In genomic region chr10:111472686-111473510, GRCm38 (mm10) we compare ENCODE assay signal across 8 mouse cellular contexts. TPM values are rescaled to one million over a fixed set of nuclear protein-coding genes. Genes with fewer than 3 reads are reported as not detected.
DNase-seq lines count a peak whose midpoint lies in the region; ATAC-seq and TF ChIP-seq lines count a peak whose summit lies in the region.

Gene Nap1l1 (plus strand): TSS chr10:111473223.

- under 1% methylated on average over 73 of the region's 80 CpGs for WGBS in forebrain, embryonic 16.5 days
- WGBS in lung, embryonic 14.5 days = under 1% methylated on average over 74 of the region's 80 CpGs
- WGBS in olfactory bulb, adult 2 months = 2% methylated on average over 80 of the region's 80 CpGs
- 5% methylated on average over 78 of the region's 80 CpGs for WGBS in thymus, adult 2 months

- peak within 1 kb of the TSS; percentile 98 for H3K9ac ChIP-seq in forebrain, embryonic 16.5 days (replicated peaks; ENCODE audit: low read depth, low read length)
- H3K9ac ChIP-seq in lung, embryonic 14.5 days = peak within 1 kb of the TSS; percentile 95

- no peak for TF ChIP-seq CTCF in G1E (IDR thresholded peaks at IDR 0.05; ENCODE audit: low read depth, low read length)
- peak; percentile 17; the same call in 1 of the 2 replicates for TF ChIP-seq CTCF in layer of hippocampus, adult 2 months (conservative IDR thresholded peaks at IDR 0.05)
- TF ChIP-seq CTCF in lung, embryonic 14.5 days (IDR thresholded peaks at IDR 0.05; ENCODE audit: low read depth) = peak; percentile 24; the same call in 1 of the 2 replicates
- no peak for TF ChIP-seq CTCF in olfactory bulb, adult 2 months (IDR thresholded peaks at IDR 0.05; ENCODE audit: insufficient read depth, low read depth, low read length)
- no peak for TF ChIP-seq CTCF in thymus, adult 2 months (IDR thresholded peaks at IDR 0.05; ENCODE audit: borderline replicate concordance, control insufficient read depth, extremely low read depth, insufficient read depth, low read length, poor library complexity)

- peaks cover 54% of the 10 kb centered on the region for H3K4me1 ChIP-seq in G1E (ENCODE audit: insufficient read depth, low read depth, low read length)
- peaks cover 27% of the 10 kb centered on the region for H3K4me1 ChIP-seq in forebrain, embryonic 16.5 days (replicated peaks; ENCODE audit: control insufficient read depth, insufficient read depth, low read length)
- peaks cover 6% of the 10 kb centered on the region for H3K4me1 ChIP-seq in lung, embryonic 14.5 days (ENCODE audit: insufficient read depth)
- H3K4me1 ChIP-seq in olfactory bulb, adult 2 months (ENCODE audit: control insufficient read depth, insufficient read depth, low read length) = 0 out of 2 replicates have a peak, but pooled peaks cover 3% of the 10 kb centered on the region
- peaks cover 7% of the 10 kb centered on the region for H3K4me1 ChIP-seq in thymus, adult 2 months (replicated peaks; ENCODE audit: control insufficient read depth, insufficient read depth, low read length)

- no peaks in the 10 kb centered on the region for H3K9me3 ChIP-seq in G1E (replicated peaks)
- H3K9me3 ChIP-seq in forebrain, embryonic 16.5 days (ENCODE audit: control insufficient read depth, low read length) = no peaks in the 10 kb centered on the region
- H3K9me3 ChIP-seq in lung, embryonic 14.5 days (ENCODE audit: low read depth, low read length) = no peaks in the 10 kb centered on the region

- TF ChIP-seq POLR2A in olfactory bulb, adult 2 months (IDR thresholded peaks at IDR 0.05; ENCODE audit: insufficient read depth, low read depth, low read length) = peak; percentile 78; the same call in 1 of the 2 replicates
- peak; percentile 56; the same call in 1 of the 2 replicates for TF ChIP-seq POLR2A in thymus, adult 2 months (IDR thresholded peaks at IDR 0.05; ENCODE audit: control insufficient read depth, extremely low read depth, insufficient read depth, low read length, poor library complexity)

- H3K4me3 ChIP-seq in G1E (ENCODE audit: low read depth, low read length) = peak within 1 kb of the TSS; percentile 94
- H3K4me3 ChIP-seq in forebrain, embryonic 16.5 days (replicated peaks; ENCODE audit: low read length) = peak within 1 kb of the TSS; percentile 94
- H3K4me3 ChIP-seq in layer of hippocampus, adult 2 months = peak within 1 kb of the TSS; percentile 72
- peak within 1 kb of the TSS; percentile 94 for H3K4me3 ChIP-seq in lung, embryonic 14.5 days (ENCODE audit: low read depth, low read length)
- H3K4me3 ChIP-seq in olfactory bulb, adult 2 months (ENCODE audit: insufficient read depth, low read depth, low read length) = peak within 1 kb of the TSS; percentile 99
- H3K4me3 ChIP-seq in thymus, adult 2 months (ENCODE audit: control insufficient read depth, insufficient read depth, low read length) = peak within 1 kb of the TSS; percentile 85

- peak within 1 kb of the TSS; percentile 93 for H3K27ac ChIP-seq in forebrain, embryonic 16.5 days (ENCODE audit: low read length)
- H3K27ac ChIP-seq in layer of hippocampus, adult 2 months = peak within 1 kb of the TSS; percentile 98
- peak within 1 kb of the TSS; percentile 92 for H3K27ac ChIP-seq in lung, embryonic 14.5 days (ENCODE audit: low read depth)
- H3K27ac ChIP-seq in olfactory bulb, adult 2 months (ENCODE audit: insufficient read depth, low read depth, low read length) = peak within 1 kb of the TSS; percentile 97
- H3K27ac ChIP-seq in thymus, adult 2 months (ENCODE audit: control insufficient read depth, insufficient read depth, low read length) = no peak within 1 kb of the TSS

- ATAC-seq in G1E (ENCODE audit: extremely low read depth, insufficient number of reproducible peaks, low FRiP score, poor library complexity, severe bottlenecking) = peak; percentile 97
- ATAC-seq in forebrain, embryonic 16.5 days = peak; percentile 100
- ATAC-seq in lung, embryonic 14.5 days (ENCODE audit: insufficient read depth) = peak; percentile 100

- no peaks in the 10 kb centered on the region for H3K27me3 ChIP-seq in G1E (ENCODE audit: insufficient read depth, low read length)
- no peaks in the 10 kb centered on the region for H3K27me3 ChIP-seq in forebrain, embryonic 16.5 days (replicated peaks; ENCODE audit: control insufficient read depth, insufficient read depth, low read length)
- no peaks in the 10 kb centered on the region for H3K27me3 ChIP-seq in lung, embryonic 14.5 days (ENCODE audit: insufficient read depth, low read length)
- no peaks in the 10 kb centered on the region for H3K27me3 ChIP-seq in thymus, adult 2 months (ENCODE audit: control insufficient read depth, insufficient read depth, low read length)

- intact Hi-C loops in heart, postnatal 36 days (cut with DNase I) = loop anchor here (5.0 to 10.0 kb wide), 7 partner anchors 176 to 728 kb away; partner anchors contain the start of genes Bbs10, E2f7, Osbpl8 and Zdhhc17

- H3K36me3 ChIP-seq in G1E (replicated peaks) = peaks cover 18% of the 10 kb centered on the region
- no peaks in the 10 kb centered on the region for H3K36me3 ChIP-seq in forebrain, embryonic 16.5 days (ENCODE audit: control insufficient read depth, insufficient read depth)
- H3K36me3 ChIP-seq in lung, embryonic 14.5 days (ENCODE audit: insufficient read depth) = 0 out of 2 replicates have a peak, but pooled peaks cover 11% of the 10 kb centered on the region
- no peaks in the 10 kb centered on the region for H3K36me3 ChIP-seq in thymus, adult 2 months (ENCODE audit: control insufficient read depth, insufficient read depth, low read length)

- H3K4me2 ChIP-seq in forebrain, embryonic 16.5 days (ENCODE audit: low read length) = peak within 1 kb of the TSS; percentile 73
- H3K4me2 ChIP-seq in lung, embryonic 14.5 days = peak within 1 kb of the TSS; percentile 59

- DNase-seq in G1E (ENCODE audit: low spot score) = peak; percentile 90
- DNase-seq in cerebellum, adult 18-20 months = peak; percentile 97 to 98
- peak; percentile 97 to 98 for DNase-seq in heart, postnatal 36 days
- peak; percentile 99 for DNase-seq in layer of hippocampus, adult 2 months (ENCODE audit: low spot score in 2 of 2)
- DNase-seq in lung, embryonic 14.5 days = peak; percentile 99
- peak; percentile 99 for DNase-seq in thymus, adult 2 months

RNA-seq across cellular contexts. Expression of gene Nap1l1, which starts in this region (rescaled TPM):
- 541 and 552 TPM in 2 replicates for total RNA-seq in G1E (2014; fragmentation: Nextera tagmentation)
- 281 and 370 TPM in 2 replicates for total RNA-seq in G1E (2017)
- 199 and 223 TPM in 2 replicates for polyA plus RNA-seq in G1E (2012)
- polyA plus RNA-seq in forebrain, embryonic 16.5 days (2015; fragmentation: Nextera tagmentation; extraction: Ambion mirVana) = 199 and 215 TPM in 2 replicates
- total RNA-seq in heart, postnatal 36 days (2021) = 10 to 100 TPM; 60.7 to 74.5 TPM
- 100 to 1,000 TPM; 157 to 162 TPM for total RNA-seq in layer of hippocampus, adult 2 months (2021)
- 301 and 316 TPM in 2 replicates for polyA plus RNA-seq in lung, embryonic 14.5 days (2014; fragmentation: Nextera tagmentation; extraction: Ambion mirVana)
- not detected in 2 replicates for polyA plus RNA-seq in olfactory bulb, adult 2 months (2012; ENCODE audit: insufficient read depth, insufficient read length, low replicate concordance, missing spikeins)
- 20.0 and 23.3 TPM in 2 replicates for polyA plus RNA-seq in thymus, adult 2 months (2012; rRNA removed)

Comparison
In these comparisons a context has a peak if more than half of its experiments do, and no peak if none do; other contexts are left out.
1. CTCF ChIP-seq: peak in layer of hippocampus, adult 2 months (single experiment) and lung, embryonic 14.5 days (single experiment); none in G1E (single experiment), olfactory bulb, adult 2 months (single experiment) and thymus, adult 2 months (single experiment).
2. Peak in every context shown above with its lines, with median percentiles within 50 percentile points of each other: ATAC-seq, DNase-seq and H3K4me3 ChIP-seq.